8 mouse cellular contexts compared by ENCODE assay signal in the genomic region with DNA sequence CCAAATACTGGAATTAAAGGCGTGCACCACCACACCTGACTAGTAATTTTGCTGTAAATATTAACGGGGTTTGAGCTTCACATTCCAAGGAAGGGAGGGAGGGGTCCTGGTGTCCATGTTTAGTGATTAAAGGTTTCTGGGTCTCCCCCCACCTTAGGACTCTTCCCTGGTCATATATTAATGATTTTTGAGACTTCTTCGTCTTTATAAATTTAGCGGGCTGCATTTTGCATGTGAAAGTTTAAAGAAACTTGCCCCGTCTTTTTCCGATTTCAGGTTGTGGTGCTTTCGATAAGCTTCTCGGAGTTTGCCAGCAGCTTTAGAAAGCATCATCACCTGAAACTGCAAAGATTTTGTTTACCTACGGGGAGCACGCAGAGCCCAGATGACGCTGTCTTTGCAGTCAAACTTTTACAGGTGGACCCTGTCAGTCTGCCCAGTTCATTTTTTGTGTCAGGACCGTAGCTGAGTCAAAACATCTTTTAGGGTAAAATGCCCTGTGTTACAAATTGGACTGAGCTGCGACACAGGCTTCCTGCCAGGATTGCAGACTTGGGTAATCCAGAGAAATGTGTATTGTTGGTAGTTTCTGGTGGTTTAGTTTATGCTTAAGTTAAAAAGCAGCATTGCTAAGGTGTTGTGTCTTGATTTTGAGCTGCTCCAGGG. TPM values are rescaled to one million over a fixed set of nuclear protein-coding genes. Genes with fewer than 3 reads are reported as not detected.
A peak's percentile ranks its signal among the peaks of the same experiment; 100 is the strongest.
DNase-seq lines count a peak whose midpoint lies in the region; ATAC-seq lines count a peak whose summit lies in the region.

No protein-coding gene starts in this region.

- H3K36me3 ChIP-seq in megakaryocyte, embryonic 14.5 days (replicated peaks; ENCODE audit: low read length): peaks cover 59% of the 10 kb centered on the region
- peaks cover 45% of the 10 kb centered on the region for H3K36me3 ChIP-seq in intestine, embryonic 14.5 days (ENCODE audit: control insufficient read depth, insufficient read depth, low read length)
- peaks cover 6% of the 10 kb centered on the region for H3K36me3 ChIP-seq in midbrain, embryonic 11.5 days (ENCODE audit: control insufficient read depth, insufficient read depth, low read length)

- H3K4me2 ChIP-seq in intestine, embryonic 14.5 days (ENCODE audit: low read length): peak overlapping the region; percentile 89
- peak overlapping the region; percentile 81 for H3K4me2 ChIP-seq in midbrain, embryonic 11.5 days

- H3K27ac ChIP-seq in intestine, embryonic 14.5 days (ENCODE audit: low read depth): peak overlapping the region; percentile 38; the same call in 1 of the 2 replicates
- no peak overlapping the region for H3K27ac ChIP-seq in midbrain, embryonic 11.5 days (ENCODE audit: low read depth, low read length)

- peak overlapping the region; percentile 39 for H3K9ac ChIP-seq in intestine, embryonic 14.5 days (ENCODE audit: low read length)
- peak overlapping the region; percentile 11; the same call in 1 of the 2 replicates for H3K9ac ChIP-seq in midbrain, embryonic 11.5 days (ENCODE audit: low read length)

- peak; percentile 46 to 72 for DNase-seq in cerebellum, postnatal 14 days
- no peak for DNase-seq in intestine, embryonic 14.5 days (ENCODE audit: low spot score)
- peak; percentile 75 for DNase-seq in midbrain, embryonic 11.5 days (ENCODE audit: low spot score, missing footprints)
- DNase-seq in right cerebral cortex, adult 2 months (ENCODE audit: low spot score in 2 of 2): no peak
- DNase-seq in thymus, postnatal 4 days: no peak
- no peak for DNase-seq in frontal cortex, postnatal 25 days (ENCODE audit: low spot score in 2 of 2)

- H3K4me1 ChIP-seq in megakaryocyte, embryonic 14.5 days: peaks cover 47% of the 10 kb centered on the region
- H3K4me1 ChIP-seq in intestine, embryonic 14.5 days (replicated peaks; ENCODE audit: control insufficient read depth, insufficient read depth, low read length): peaks cover 27% of the 10 kb centered on the region
- H3K4me1 ChIP-seq in midbrain, embryonic 11.5 days (ENCODE audit: control insufficient read depth, insufficient read depth, low read length): peaks cover 19% of the 10 kb centered on the region

- ATAC-seq in megakaryocyte, adult 5-6 weeks (ENCODE audit: poor library complexity, severe bottlenecking): no peak
- ATAC-seq in intestine, embryonic 14.5 days (replicated peaks; ENCODE audit: low FRiP score, low TSS enrichment, low read depth): no peak
- ATAC-seq in midbrain, embryonic 11.5 days (ENCODE audit: low FRiP score): no peak

- H3K27me3 ChIP-seq in megakaryocyte, embryonic 14.5 days (replicated peaks): no peaks in the 10 kb centered on the region
- H3K27me3 ChIP-seq in intestine, embryonic 14.5 days (replicated peaks; ENCODE audit: control insufficient read depth, insufficient read depth, low read length): no peaks in the 10 kb centered on the region
- no peaks in the 10 kb centered on the region for H3K27me3 ChIP-seq in midbrain, embryonic 11.5 days (ENCODE audit: control insufficient read depth, insufficient read depth, low read length)

- 51% methylated on average over 13 of the region's 13 CpGs for WGBS in intestine, embryonic 14.5 days
- WGBS in midbrain, embryonic 11.5 days: 92% methylated on average over 13 of the region's 13 CpGs

- peak overlapping the region; percentile 51 for H3K4me3 ChIP-seq in megakaryocyte, embryonic 14.5 days (replicated peaks)
- H3K4me3 ChIP-seq in intestine, embryonic 14.5 days (ENCODE audit: low read depth, low read length): peak overlapping the region; percentile 60
- H3K4me3 ChIP-seq in midbrain, embryonic 11.5 days (ENCODE audit: low read depth, low read length): peak overlapping the region; percentile 19

- H3K9me3 ChIP-seq in megakaryocyte, embryonic 14.5 days: no peaks in the 10 kb centered on the region
- no peaks in the 10 kb centered on the region for H3K9me3 ChIP-seq in intestine, embryonic 14.5 days (ENCODE audit: control insufficient read depth, low read length)
- H3K9me3 ChIP-seq in midbrain, embryonic 11.5 days (ENCODE audit: control insufficient read depth, low read length): no peaks in the 10 kb centered on the region

RNA-seq across cellular contexts. Expression of gene Btg1, which starts 5.3 kb away (rescaled TPM):
- polyA plus RNA-seq in megakaryocyte, embryonic 14.5 days (2012; ENCODE audit: insufficient read depth, low replicate concordance): 29.6 and 36.7 TPM in 2 replicates
- 146 and 153 TPM in 2 replicates for total RNA-seq in megakaryocyte, adult 5-6 weeks (2015)
- total RNA-seq in megakaryocyte, adult 5-6 weeks (2017): 157 and 197 TPM in 2 replicates
- 77.8 and 82.6 TPM in 2 replicates for polyA plus RNA-seq in intestine, embryonic 14.5 days (2014; fragmentation: Nextera tagmentation; extraction: Ambion mirVana)
- polyA plus RNA-seq in midbrain, embryonic 11.5 days (2014; fragmentation: Nextera tagmentation; extraction: Ambion mirVana): 44.7 and 47.5 TPM in 2 replicates

Comparison
In these comparisons a context has a peak if more than half of its experiments do, and no peak if none do; other contexts are left out.
1. DNase-seq: peak in cerebellum, postnatal 14 days (2 of 2) and midbrain, embryonic 11.5 days (single experiment); none in intestine, embryonic 14.5 days (single experiment), right cerebral cortex, adult 2 months (0 of 2), thymus, postnatal 4 days (single experiment) and frontal cortex, postnatal 25 days (0 of 2).
2. Peak in every context shown above with its lines, with median percentiles within 50 percentile points of each other: H3K4me3 ChIP-seq.